Mouse (Mus musculus) cortical plate, adult 2 months (tissue): ENCODE results near the gene Tmem176b.

Experiments used
- CTCF ChIP-seq: fragments of 200-500 bp; IDR thresholded peaks from 2 replicates; pipeline ENCODE4 v1.5.1; 2011; ENCODE audit warnings: mild to moderate bottlenecking, control low read depth, low read length; ENCODE audit not compliant: insufficient read depth; ENCODE audit errors: extremely low read depth
- POLR2A ChIP-seq: fragments of 200-500 bp; IDR thresholded peaks from 2 replicates; pipeline ENCODE4 v1.6.1; 2011; ENCODE audit warnings: mild to moderate bottlenecking, low read length, control low read depth; ENCODE audit not compliant: insufficient read depth; ENCODE audit errors: extremely low read depth

GRCm38 (mm10) chr6:48829651-48830050 is 11.6 kb downstream of the Tmem176b start:
- TF ChIP-seq CTCF (no peak), POLR2A (no peak)
